Mouse (Mus musculus) activated CD4-positive, CD25-positive, alpha-beta regulatory T cell, adult 4 months (primary cell): ENCODE measurements around the gene Atpaf2. TPM values are rescaled to one million over a fixed set of nuclear protein-coding genes. Genes with fewer than 3 reads are reported as not detected.

ENCODE experiments used
- polyA plus RNA-seq, 2 experiments: library from polyadenylated mRNA; unstranded; fragments of 100-300 nt; shearing (Covaris generic); gene quantifications; one replicate each; pipeline ENCODE4 v1.2.1; 2017

Atpaf2 gene
- polyA plus RNA-seq, 2 experiments from 2014 or later: 35.3 to 36.3 TPM

Other genes with a start within 250 kb of the Atpaf2 start
- 10 to 100 TPM; 23.6 to 35.9 TPM for gene Srebf1, start 195.9 kb downstream of the Atpaf2 start, polyA plus RNA-seq
- 10 to 100 TPM; 15.2 to 20.8 TPM for gene Tom1l2, start 65.6 kb downstream of the Atpaf2 start, polyA plus RNA-seq
- under 1 TPM; 0.22 to 0.34 TPM for gene Drc3, start 65.1 kb downstream of the Atpaf2 start, polyA plus RNA-seq
- gene Gid4, start 1.3 kb downstream of the Atpaf2 start, polyA plus RNA-seq: 10 to 100 TPM; 10.1 to 11.7 TPM
- gene Drg2, start 36.1 kb upstream of the Atpaf2 start, polyA plus RNA-seq: 10 to 100 TPM; 49.7 to 57.8 TPM
- gene Myo15, start 50.9 kb upstream of the Atpaf2 start, polyA plus RNA-seq: under 1 TPM in 1 of 2 experiments, not detected in 1; 0.03 TPM
- 10 to 100 TPM; 31.4 to 40.9 TPM for gene Alkbh5, start 117.9 kb upstream of the Atpaf2 start, polyA plus RNA-seq